Mouse (Mus musculus) cerebellum, adult 2 months (tissue): ENCODE measurements around the gene Lama1.
"Not testable (repeated sequence)": the region's sequence is repeated elsewhere in the genome, so short reads cannot be mapped to it uniquely, and the experiment has no call there.

Source experiments
- CTCF ChIP-seq: fragments of 200-500 bp; IDR thresholded peaks from 2 replicates; pipeline ENCODE4 v1.5.1; 2011; ENCODE audit warnings: low read depth, mild to moderate bottlenecking, control low read depth, low read length, moderate library complexity, borderline replicate concordance; ENCODE audit not compliant: insufficient read depth
- POLR2A ChIP-seq: fragments of 200-500 bp; IDR thresholded peaks from 2 replicates; pipeline ENCODE4 v1.6.1; 2011; ENCODE audit warnings: low read length, control low read depth, borderline replicate concordance; ENCODE audit not compliant: insufficient read depth

- TF ChIP-seq CTCF, POLR2A: not testable (repeated sequence)
Observed at GRCm38 (mm10) chr17:67741229-67741628, 44.2 kb downstream of the Lama1 start.
